Mouse (Mus musculus): Measurements from ENCODE around the gene Pstk. TPM values are rescaled to one million over a fixed set of nuclear protein-coding genes. Genes with fewer than 3 reads are reported as not detected.
A peak's percentile ranks its signal among the peaks of the same experiment; 100 is the strongest.

Gene Pstk
- polyA plus RNA-seq (2012; rRNA removed) = 23.9 and 29.4 TPM in 2 replicates

GRCm38 (mm10) chr7:131370648-131371469 lies at the start of gene Pstk:
Gene Pstk (plus strand): TSS chr7:131371141.
- Histone ChIP-seq H3K27ac (ENCODE audit: insufficient read depth, low read length) (peak within 1 kb of the TSS; percentile 82), H3K4me3 (ENCODE audit: extremely low read depth, insufficient read depth, insufficient read length) (peak within 1 kb of the TSS; percentile 81), H3K36me3 (ENCODE audit: control insufficient read depth, insufficient read depth, low read length) (no peaks in the 10 kb centered on the region), H3K4me1 (ENCODE audit: control insufficient read depth, insufficient read depth, insufficient read length) (no peaks in the 10 kb centered on the region; the same call in 1 of the 2 replicates), H3K27me3 (ENCODE audit: control insufficient read depth, insufficient read depth, low read length) (no peaks in the 10 kb centered on the region)
- TF ChIP-seq CTCF (IDR thresholded peaks at IDR 0.05; ENCODE audit: extremely low read depth, insufficient read depth, insufficient read length, insufficient replicate concordance) = peak; percentile 85
- peak; percentile 69 for TF ChIP-seq POLR2A (IDR thresholded peaks at IDR 0.05; ENCODE audit: low read depth, low read length)
- WGBS = 1% methylated on average over 46 of the region's 47 CpGs
- peak; percentile 72 to 82 for DNase-seq (ENCODE audit: low read depth in 1 of 2, low spot score in 2 of 2)

- TF ChIP-seq POLR2A (IDR thresholded peaks at IDR 0.05; ENCODE audit: low read depth, low read length) (no peak), CTCF (IDR thresholded peaks at IDR 0.05; ENCODE audit: extremely low read depth, insufficient read depth, insufficient read length, insufficient replicate concordance) (no peak)
- no peaks in the 10 kb centered on the region for H3K27me3 ChIP-seq (ENCODE audit: control insufficient read depth, insufficient read depth, low read length)
- H3K4me3 ChIP-seq (ENCODE audit: extremely low read depth, insufficient read depth, insufficient read length) = no peak within 1 kb of the TSS
- 70% methylated on average over 2 of the region's 2 CpGs for WGBS
- no peaks in the 10 kb centered on the region for H3K36me3 ChIP-seq (ENCODE audit: control insufficient read depth, insufficient read depth, low read length)
- no peak for DNase-seq (ENCODE audit: low read depth in 1 of 2, low spot score in 2 of 2)
- H3K4me1 ChIP-seq (ENCODE audit: control insufficient read depth, insufficient read depth, insufficient read length) = no peaks in the 10 kb centered on the region
- H3K27ac ChIP-seq (ENCODE audit: insufficient read depth, low read length) = no peak within 1 kb of the TSS
Measured at GRCm38 (mm10) chr7:131322192-131322591, 48.7 kb upstream of the Pstk start, which contains the start of gene Cuzd1. Gene Cuzd1 (minus strand): TSS chr7:131322292.

GRCm38 (mm10) chr7:131327054-131327453 lies 43.9 kb upstream of the Pstk start:
- no peak for TF ChIP-seq POLR2A (IDR thresholded peaks at IDR 0.05; ENCODE audit: low read depth, low read length)
- no peak for TF ChIP-seq CTCF (IDR thresholded peaks at IDR 0.05; ENCODE audit: extremely low read depth, insufficient read depth, insufficient read length, insufficient replicate concordance)
- no peaks in the 10 kb centered on the region for H3K27me3 ChIP-seq (ENCODE audit: control insufficient read depth, insufficient read depth, low read length)
- H3K4me1 ChIP-seq (ENCODE audit: control insufficient read depth, insufficient read depth, insufficient read length) = no peaks in the 10 kb centered on the region
- H3K36me3 ChIP-seq (ENCODE audit: control insufficient read depth, insufficient read depth, low read length) = no peaks in the 10 kb centered on the region
- H3K4me3 ChIP-seq (ENCODE audit: extremely low read depth, insufficient read depth, insufficient read length) = no peak overlapping the region
- H3K27ac ChIP-seq (ENCODE audit: insufficient read depth, low read length) = no peak overlapping the region
- 87% methylated on average over 5 of the region's 5 CpGs for WGBS
- DNase-seq (ENCODE audit: low read depth in 1 of 2, low spot score in 2 of 2) = no peak

- DNase-seq (ENCODE audit: low read depth in 1 of 2, low spot score in 2 of 2) = no peak
- Histone ChIP-seq H3K4me1 (ENCODE audit: control insufficient read depth, insufficient read depth, insufficient read length) (no peaks in the 10 kb centered on the region), H3K36me3 (ENCODE audit: control insufficient read depth, insufficient read depth, low read length) (no peaks in the 10 kb centered on the region), H3K27ac (ENCODE audit: insufficient read depth, low read length) (no peak within 1 kb of the TSS), H3K4me3 (ENCODE audit: extremely low read depth, insufficient read depth, insufficient read length) (no peak within 1 kb of the TSS), H3K27me3 (ENCODE audit: control insufficient read depth, insufficient read depth, low read length) (no peaks in the 10 kb centered on the region)
- TF ChIP-seq CTCF (IDR thresholded peaks at IDR 0.05; ENCODE audit: extremely low read depth, insufficient read depth, insufficient read length, insufficient replicate concordance) (no peak), POLR2A (IDR thresholded peaks at IDR 0.05; ENCODE audit: low read depth, low read length) (no peak)
- 92% methylated on average over 5 of the region's 5 CpGs for WGBS
Measured at GRCm38 (mm10) chr7:131329416-131329815, 41.5 kb upstream of the Pstk start, which contains the start of gene Fam24b. Gene Fam24b (minus strand): TSS chr7:131329516.

- WGBS = 69% methylated on average over 2 of the region's 2 CpGs
- Histone ChIP-seq H3K27me3 (ENCODE audit: control insufficient read depth, insufficient read depth, low read length) (no peaks in the 10 kb centered on the region), H3K4me1 (ENCODE audit: control insufficient read depth, insufficient read depth, insufficient read length) (no peaks in the 10 kb centered on the region), H3K36me3 (ENCODE audit: control insufficient read depth, insufficient read depth, low read length) (no peaks in the 10 kb centered on the region), H3K27ac (ENCODE audit: insufficient read depth, low read length) (no peak overlapping the region), H3K4me3 (ENCODE audit: extremely low read depth, insufficient read depth, insufficient read length) (no peak overlapping the region)
- no peak for DNase-seq (ENCODE audit: low read depth in 1 of 2, low spot score in 2 of 2)
- TF ChIP-seq POLR2A (IDR thresholded peaks at IDR 0.05; ENCODE audit: low read depth, low read length) (no peak), CTCF (IDR thresholded peaks at IDR 0.05; ENCODE audit: extremely low read depth, insufficient read depth, insufficient read length, insufficient replicate concordance) (no peak)
Measured at GRCm38 (mm10) chr7:131331688-131332087, 39.3 kb upstream of the Pstk start.

GRCm38 (mm10) chr7:131333564-131333963 lies 37.4 kb upstream of the Pstk start, which contains the start of gene Fam24a:
Gene Fam24a (plus strand): TSS chr7:131333864.
- 61% methylated on average over 1 of the region's 1 CpGs for WGBS
- Histone ChIP-seq H3K27ac (ENCODE audit: insufficient read depth, low read length) (no peak within 1 kb of the TSS), H3K4me3 (ENCODE audit: extremely low read depth, insufficient read depth, insufficient read length) (no peak within 1 kb of the TSS), H3K4me1 (ENCODE audit: control insufficient read depth, insufficient read depth, insufficient read length) (no peaks in the 10 kb centered on the region), H3K27me3 (ENCODE audit: control insufficient read depth, insufficient read depth, low read length) (no peaks in the 10 kb centered on the region), H3K36me3 (ENCODE audit: control insufficient read depth, insufficient read depth, low read length) (no peaks in the 10 kb centered on the region)
- no peak for DNase-seq (ENCODE audit: low read depth in 1 of 2, low spot score in 2 of 2)
- no peak for TF ChIP-seq CTCF (IDR thresholded peaks at IDR 0.05; ENCODE audit: extremely low read depth, insufficient read depth, insufficient read length, insufficient replicate concordance)
- no peak for TF ChIP-seq POLR2A (IDR thresholded peaks at IDR 0.05; ENCODE audit: low read depth, low read length)

Measured in spleen, adult 2 months (tissue).